Mouse (Mus musculus) hindbrain, embryonic 14.5 days (tissue): ENCODE measurements around the gene Plac1. TPM values are rescaled to one million over a fixed set of nuclear protein-coding genes. Genes with fewer than 3 reads are reported as not detected.

ENCODE experiments used
- ATAC-seq: fragments of 200-750 bp; cut with Nextera tagmentation; 2 replicates; pipeline ENCODE4 v1.8.0; 2017; ENCODE audit warnings: moderate number of reproducible peaks, mild to moderate bottlenecking, moderate TSS enrichment, moderate library complexity; ENCODE audit not compliant: low FRiP score
- DNase-seq: peaks from one replicate; pipeline ENCODE4 v3.0.0-alpha.2; 2015; ENCODE audit warnings: low spot score
- H3K27ac ChIP-seq: fragments of 300-500 bp; sonication (generic); 2 replicates; pipeline ENCODE4 v1.5.1; 2014; ENCODE audit warnings: mild to moderate bottlenecking, moderate library complexity
- H3K27me3 ChIP-seq: fragments of 300-500 bp; sonication (generic); 2 replicates; pipeline ENCODE4 v1.6.1; 2014; ENCODE audit warnings: mild to moderate bottlenecking, low read length, mixed read lengths; ENCODE audit not compliant: control insufficient read depth, insufficient read depth
- H3K36me3 ChIP-seq: fragments of 300-500 bp; sonication (generic); replicated peaks from 2 replicates; pipeline ENCODE4 v1.6.1; 2014; ENCODE audit not compliant: control insufficient read depth, insufficient read depth
- H3K4me1 ChIP-seq: fragments of 300-500 bp; sonication (generic); replicated peaks from 2 replicates; pipeline ENCODE4 v1.6.1; 2014; ENCODE audit warnings: antibody characterized with exemption, low read length, mixed read lengths; ENCODE audit not compliant: control insufficient read depth, insufficient read depth
- H3K4me2 ChIP-seq: fragments of 300-500 bp; sonication (generic); replicated peaks from 2 replicates; pipeline ENCODE4 v1.6.1; 2014; ENCODE audit warnings: mild to moderate bottlenecking, moderate library complexity
- H3K4me3 ChIP-seq: fragments of 300-500 bp; sonication (generic); replicated peaks from 2 replicates; pipeline ENCODE4 v1.5.1; 2014; ENCODE audit warnings: mild to moderate bottlenecking, low read length
- H3K9ac ChIP-seq: fragments of 300-500 bp; sonication (generic); 2 replicates; pipeline ENCODE4 v1.6.1; 2014
- H3K9me3 ChIP-seq: fragments of 300-500 bp; sonication (generic); 2 replicates; pipeline ENCODE4 v1.6.1; 2016; ENCODE audit warnings: low read length; ENCODE audit not compliant: control insufficient read depth
- WGBS: fragments of 180-500 bp; shearing (Covaris S2); extraction: QIAGEN DNeasy Blood & Tissue Kit; methylation state at CpG from one replicate; pipeline ENCODE4 v1.1.7; 2014; 5-methylcytosine and 5-hydroxymethylcytosine counted together
- polyA plus RNA-seq: library from polyadenylated mRNA; unstranded; fragments of >200 nt; fragmentation: Nextera tagmentation; extraction: Ambion mirVana; gene quantifications from 2 replicates; pipeline ENCODE4 v1.2.1, GENCODE M21; 2014

Gene Plac1
- polyA plus RNA-seq, 1 experiment from 2014 or later: 0.37 TPM

- no peaks in the 10 kb centered on the region for H3K36me3 ChIP-seq
- H3K27me3 ChIP-seq: peaks cover 6% of the 10 kb centered on the region; the same call in 1 of the 2 replicates
- peak overlapping the region; percentile 8; the same call in 1 of the 2 replicates for H3K4me3 ChIP-seq
- no peak overlapping the region for H3K27ac ChIP-seq
- DNase-seq (no peak), ATAC-seq (peak; percentile 27; the same call in 1 of the 2 replicates)
- 9% methylated on average over 8 of the region's 9 CpGs for WGBS
- H3K4me1 ChIP-seq: no peaks in the 10 kb centered on the region
- H3K9ac ChIP-seq: no peak overlapping the region
- peak overlapping the region; percentile 34 for H3K4me2 ChIP-seq
- no peaks in the 10 kb centered on the region for H3K9me3 ChIP-seq
Observed at GRCm38 (mm10) chrX:53050353-53050752, 189.6 kb downstream of the Plac1 start.

- no peak for DNase-seq
- H3K4me2 ChIP-seq: no peak overlapping the region
- H3K9ac ChIP-seq: no peak overlapping the region
- no peak for ATAC-seq
- WGBS: 33% methylated on average over 4 of the region's 4 CpGs
- no peak overlapping the region for H3K27ac ChIP-seq
- H3K4me3 ChIP-seq: no peak overlapping the region
- no peaks in the 10 kb centered on the region for H3K4me1 ChIP-seq
- peaks cover 5% of the 10 kb centered on the region; the same call in 1 of the 2 replicates for H3K27me3 ChIP-seq
- no peaks in the 10 kb centered on the region for H3K36me3 ChIP-seq
- H3K9me3 ChIP-seq: no peaks in the 10 kb centered on the region
Observed at GRCm38 (mm10) chrX:53049196-53049595, 190.7 kb downstream of the Plac1 start.

GRCm38 (mm10) chrX:53046911-53047310, 193.0 kb downstream of the Plac1 start:
- Histone ChIP-seq H3K4me2 (no peak overlapping the region), H3K27ac (no peak overlapping the region), H3K36me3 (no peaks in the 10 kb centered on the region), H3K9me3 (no peaks in the 10 kb centered on the region), H3K9ac (no peak overlapping the region), H3K4me3 (no peak overlapping the region), H3K27me3 (no peaks in the 10 kb centered on the region), H3K4me1 (no peaks in the 10 kb centered on the region)
- no peak for ATAC-seq
- no peak for DNase-seq
- 77% methylated on average over 2 of the region's 2 CpGs for WGBS

DNA sequence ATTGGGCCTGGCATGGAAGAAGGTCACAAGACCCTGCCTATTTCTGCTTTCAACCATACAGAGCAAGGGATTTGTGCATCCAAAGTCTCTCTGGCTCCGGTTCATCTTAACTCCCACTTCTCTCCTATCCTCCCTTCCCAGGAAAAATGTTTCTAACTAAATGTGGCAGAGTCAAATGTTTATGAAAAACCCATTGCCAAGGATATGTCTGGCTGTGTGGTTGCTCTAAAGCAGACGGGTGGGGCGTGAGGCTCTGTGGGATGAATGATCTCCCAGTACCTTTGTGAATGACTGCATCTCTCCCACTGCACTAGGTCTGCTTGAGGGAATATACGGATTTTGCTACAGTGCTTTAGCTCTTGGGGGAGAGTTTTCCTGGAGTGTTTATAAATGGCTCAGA, 193.9 kb downstream of the Plac1 start:
- no peaks in the 10 kb centered on the region for H3K36me3 ChIP-seq
- no peak overlapping the region for H3K9ac ChIP-seq
- H3K27me3 ChIP-seq: no peaks in the 10 kb centered on the region
- ATAC-seq: no peak
- 81% methylated on average over 4 of the region's 4 CpGs for WGBS
- DNase-seq: no peak
- H3K4me1 ChIP-seq: no peaks in the 10 kb centered on the region
- no peak overlapping the region for H3K4me3 ChIP-seq
- H3K4me2 ChIP-seq: no peak overlapping the region
- H3K27ac ChIP-seq: no peak overlapping the region
- no peaks in the 10 kb centered on the region for H3K9me3 ChIP-seq

- no peak overlapping the region for H3K27ac ChIP-seq
- no peaks in the 10 kb centered on the region for H3K9me3 ChIP-seq
- H3K9ac ChIP-seq: no peak overlapping the region
- no peak for ATAC-seq
- DNase-seq: no peak
- H3K36me3 ChIP-seq: no peaks in the 10 kb centered on the region
- no peak overlapping the region for H3K4me2 ChIP-seq
- no peaks in the 10 kb centered on the region for H3K27me3 ChIP-seq
- no peaks in the 10 kb centered on the region for H3K4me1 ChIP-seq
- 42% methylated on average over 10 of the region's 10 CpGs for WGBS
- H3K4me3 ChIP-seq: no peak overlapping the region
Observed at GRCm38 (mm10) chrX:53045187-53045903, 194.6 kb downstream of the Plac1 start.

- no peak overlapping the region for H3K27ac ChIP-seq
- H3K9ac ChIP-seq: no peak overlapping the region
- ATAC-seq: no peak
- WGBS: 82% methylated on average over 6 of the region's 6 CpGs
- H3K4me3 ChIP-seq: no peak overlapping the region
- no peaks in the 10 kb centered on the region for H3K9me3 ChIP-seq
- no peak overlapping the region for H3K4me2 ChIP-seq
- no peaks in the 10 kb centered on the region for H3K4me1 ChIP-seq
- no peaks in the 10 kb centered on the region for H3K27me3 ChIP-seq
- no peak for DNase-seq
- no peaks in the 10 kb centered on the region for H3K36me3 ChIP-seq
Observed at GRCm38 (mm10) chrX:53041006-53041405, 198.9 kb downstream of the Plac1 start.

DNA sequence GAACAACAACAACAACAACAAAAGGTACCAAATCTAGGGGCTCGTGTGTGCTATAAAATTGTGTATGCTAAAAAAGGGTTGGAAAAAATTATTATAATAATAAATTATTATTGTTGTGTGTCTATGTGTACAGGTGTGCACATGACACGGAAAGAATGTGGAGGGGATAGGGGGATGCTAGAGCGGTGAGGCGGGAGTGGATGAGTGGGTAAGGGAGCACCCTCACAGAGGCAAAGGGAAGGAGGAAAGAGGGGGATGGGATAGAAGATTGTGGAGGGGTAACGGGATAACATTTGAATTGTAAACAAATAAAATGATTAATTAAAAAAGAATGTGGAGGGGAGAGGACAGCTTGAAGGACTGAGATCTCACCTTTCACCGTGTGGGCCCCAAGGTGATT, 199.8 kb downstream of the Plac1 start:
- Histone ChIP-seq H3K4me3 (no peak overlapping the region), H3K9me3 (no peaks in the 10 kb centered on the region), H3K4me2 (no peak overlapping the region), H3K36me3 (no peaks in the 10 kb centered on the region), H3K27ac (no peak overlapping the region), H3K4me1 (no peaks in the 10 kb centered on the region), H3K9ac (no peak overlapping the region), H3K27me3 (no peaks in the 10 kb centered on the region)
- 90% methylated on average over 6 of the region's 6 CpGs for WGBS
- no peak for DNase-seq
- no peak for ATAC-seq

- Histone ChIP-seq H3K4me3 (no peak overlapping the region), H3K9ac (no peak overlapping the region), H3K27ac (no peak overlapping the region), H3K4me2 (no peak overlapping the region), H3K36me3 (no peaks in the 10 kb centered on the region), H3K9me3 (no peaks in the 10 kb centered on the region), H3K4me1 (no peaks in the 10 kb centered on the region), H3K27me3 (no peaks in the 10 kb centered on the region)
- DNase-seq (no peak), ATAC-seq (no peak)
- 51% methylated on average over 5 of the region's 5 CpGs for WGBS
Observed at GRCm38 (mm10) chrX:53039651-53040050, 200.3 kb downstream of the Plac1 start.

DNA sequence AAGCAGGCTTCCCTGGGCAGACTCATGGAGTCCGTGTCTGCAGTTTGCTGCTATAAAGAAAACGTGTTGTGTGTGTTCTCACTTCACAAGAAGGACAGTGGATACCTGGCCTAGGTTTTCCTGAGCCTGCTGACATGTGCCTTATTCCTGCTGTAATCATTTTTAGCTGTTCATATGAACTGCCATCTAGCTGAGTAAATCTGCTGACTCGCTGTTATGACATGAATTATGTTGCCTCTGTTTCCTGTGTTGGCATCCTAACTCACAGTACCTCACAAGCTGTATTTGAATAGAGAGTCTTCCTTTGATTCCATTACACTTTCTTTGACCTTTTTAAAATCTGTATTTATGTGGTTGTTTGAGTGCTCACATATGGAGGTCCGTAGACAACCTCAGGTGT, 201.7 kb downstream of the Plac1 start:
- H3K4me3 ChIP-seq: no peak overlapping the region
- WGBS: 89% methylated on average over 4 of the region's 4 CpGs
- DNase-seq (no peak), ATAC-seq (no peak)
- H3K4me2 ChIP-seq: no peak overlapping the region
- H3K9me3 ChIP-seq: no peaks in the 10 kb centered on the region
- H3K4me1 ChIP-seq: no peaks in the 10 kb centered on the region
- no peaks in the 10 kb centered on the region for H3K36me3 ChIP-seq
- no peaks in the 10 kb centered on the region for H3K27me3 ChIP-seq
- no peak overlapping the region for H3K9ac ChIP-seq
- no peak overlapping the region for H3K27ac ChIP-seq

DNA sequence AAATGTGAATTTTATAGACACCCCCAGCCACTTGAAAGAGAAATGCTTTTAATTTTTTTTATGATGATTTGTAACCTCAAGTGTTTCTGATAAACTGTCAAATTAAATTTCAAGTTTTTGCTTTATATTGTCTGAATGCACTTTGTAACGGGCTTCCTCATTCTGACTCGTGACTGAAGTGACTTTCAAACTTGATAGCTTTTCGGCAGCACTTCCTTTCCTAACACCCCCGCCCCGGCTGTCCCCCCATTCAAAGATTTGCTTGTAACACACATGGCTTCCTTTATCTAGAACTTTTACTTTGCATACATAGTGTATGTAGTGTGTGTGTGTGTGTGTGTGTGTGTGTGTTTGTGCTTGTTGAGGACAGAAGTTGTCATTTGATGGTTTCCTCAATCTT, 210.4 kb downstream of the Plac1 start:
- no peaks in the 10 kb centered on the region for H3K36me3 ChIP-seq
- ATAC-seq (no peak), DNase-seq (no peak)
- H3K27ac ChIP-seq: no peak overlapping the region
- H3K27me3 ChIP-seq: no peaks in the 10 kb centered on the region
- H3K9me3 ChIP-seq: no peaks in the 10 kb centered on the region
- H3K4me3 ChIP-seq: no peak overlapping the region
- H3K9ac ChIP-seq: no peak overlapping the region
- H3K4me2 ChIP-seq: no peak overlapping the region
- no peaks in the 10 kb centered on the region for H3K4me1 ChIP-seq
- WGBS: 85% methylated on average over 5 of the region's 5 CpGs
